Mouse (Mus musculus): Measurements from ENCODE around the gene Cfap73.

Cfap73 gene

GRCm38 (mm10) chr5:120634131-120634530 lies at the start of gene Cfap73:
TSS of gene Cfap73 (minus strand) at chr5:120634235.
- no peak for DNase-seq (ENCODE audit: low spot score)

GRCm38 (mm10) chr5:120682982-120683771 lies 49.1 kb upstream of the Cfap73 start:
- no peak for DNase-seq (ENCODE audit: low spot score)

GRCm38 (mm10) chr5:120680918-120681317 lies 46.9 kb upstream of the Cfap73 start:
- no peak for DNase-seq (ENCODE audit: low spot score)

GRCm38 (mm10) chr5:120679676-120680555 lies 45.9 kb upstream of the Cfap73 start:
- DNase-seq (ENCODE audit: low spot score), result peak; percentile 51

GRCm38 (mm10) chr5:120677516-120677915 lies 43.5 kb upstream of the Cfap73 start:
- no peak for DNase-seq (ENCODE audit: low spot score)

GRCm38 (mm10) chr5:120674229-120675145 lies 40.5 kb upstream of the Cfap73 start:
- no peak for DNase-seq (ENCODE audit: low spot score)

- peak; percentile 63 for DNase-seq (ENCODE audit: low spot score)
Observed at GRCm38 (mm10) chr5:120673626-120674025, 39.6 kb upstream of the Cfap73 start.

GRCm38 (mm10) chr5:120671865-120672264 lies 37.8 kb upstream of the Cfap73 start:
- DNase-seq (ENCODE audit: low spot score), result no peak

GRCm38 (mm10) chr5:120670132-120670531 lies 36.1 kb upstream of the Cfap73 start:
- DNase-seq (ENCODE audit: low spot score), result no peak

- no peak for DNase-seq (ENCODE audit: low spot score)
Observed at GRCm38 (mm10) chr5:120668761-120669160, 34.7 kb upstream of the Cfap73 start.

GRCm38 (mm10) chr5:120664888-120665287 lies 30.9 kb upstream of the Cfap73 start:
- DNase-seq (ENCODE audit: low spot score), result no peak

- no peak for DNase-seq (ENCODE audit: low spot score)
Observed at GRCm38 (mm10) chr5:120660816-120661215, 26.8 kb upstream of the Cfap73 start.

- DNase-seq (ENCODE audit: low spot score), result no peak
Observed at GRCm38 (mm10) chr5:120656281-120656751, 22.3 kb upstream of the Cfap73 start.

- DNase-seq (ENCODE audit: low spot score), result no peak
Observed at GRCm38 (mm10) chr5:120653873-120654272, 19.8 kb upstream of the Cfap73 start.

- DNase-seq (ENCODE audit: low spot score), result no peak
Observed at GRCm38 (mm10) chr5:120652915-120653701, 19.1 kb upstream of the Cfap73 start.

- no peak for DNase-seq (ENCODE audit: low spot score)
Observed at GRCm38 (mm10) chr5:120651230-120651629, 17.2 kb upstream of the Cfap73 start.

- DNase-seq (ENCODE audit: low spot score), result no peak
Observed at GRCm38 (mm10) chr5:120649938-120650337, 15.9 kb upstream of the Cfap73 start.

GRCm38 (mm10) chr5:120649374-120649933 lies 15.4 kb upstream of the Cfap73 start:
- DNase-seq (ENCODE audit: low spot score), result no peak

- no peak for DNase-seq (ENCODE audit: low spot score)
Observed at GRCm38 (mm10) chr5:120648569-120649373, 14.7 kb upstream of the Cfap73 start, which contains the start of gene Rasal1. TSS of gene Rasal1 (plus strand) at chr5:120648812.
